Mouse (Mus musculus) gastrocnemius, postnatal 36 days (tissue): Measurements from ENCODE around the gene Slc25a45. TPM values are rescaled to one million over a fixed set of nuclear protein-coding genes. Genes with fewer than 3 reads are reported as not detected.

Experiments used
- DNase-seq, 2 experiments: peaks; one replicate each; pipeline ENCODE4 v3.0.0; 2022
- intact Hi-C: fragments of 180-260 bp; cut with DNase I; formaldehyde crosslinking; loops from one replicate; pipeline ENCODE4 v1.15.1; 2025
- total RNA-seq, 2 experiments: library from RNA; stranded (reverse); gene quantifications; 2 replicates each; pipeline ENCODE4 v1.2.3; 2021

The Slc25a45 gene
- total RNA-seq, 2 experiments from 2014 or later = 0.99 to 1.0 TPM

- intact Hi-C loops = no loop called here
- peak in 1 of 2 experiments; percentile 15 for DNase-seq
These were observed 37.3 kb upstream of the Slc25a45 start for GRCm38 (mm10) chr19:5840086-5840889.

- DNase-seq = no peak
- intact Hi-C loops = no loop called here
These were observed 36.7 kb upstream of the Slc25a45 start for GRCm38 (mm10) chr19:5840890-5841388.

GRCm38 (mm10) chr19:5841389-5841946, 36.1 kb upstream of the Slc25a45 start:
- DNase-seq = no peak
- intact Hi-C loops = no loop called here

GRCm38 (mm10) chr19:5841999-5842784, 35.4 kb upstream of the Slc25a45 start:
- intact Hi-C loops = no loop called here
- DNase-seq = no peak

GRCm38 (mm10) chr19:5842785-5843730, 34.5 kb upstream of the Slc25a45 start:
- intact Hi-C loops = no loop called here
- DNase-seq = peak in 1 of 2 experiments; percentile 44

GRCm38 (mm10) chr19:5843781-5844691, 33.6 kb upstream of the Slc25a45 start:
- peak in 1 of 2 experiments; percentile 45 for DNase-seq
- intact Hi-C loops = loop anchor here (2.0 kb wide), 1 partner anchor 41 kb away; no protein-coding TSS in a partner anchor

GRCm38 (mm10) chr19:5844831-5845318, 32.7 kb upstream of the Slc25a45 start:
- DNase-seq = no peak
- intact Hi-C loops = loop anchor here (2.0 kb wide), 1 partner anchor 42 kb away; no protein-coding TSS in a partner anchor

GRCm38 (mm10) chr19:5845319-5846135, 32.1 kb upstream of the Slc25a45 start:
- intact Hi-C loops = loop anchor here (2.0 kb wide), 1 partner anchor 43 kb away; no protein-coding TSS in a partner anchor
- DNase-seq = peak; percentile 95 to 96

GRCm38 (mm10) chr19:5846154-5846553, 31.5 kb upstream of the Slc25a45 start:
- peak in 1 of 2 experiments; percentile 55 for DNase-seq
- intact Hi-C loops = no loop called here

GRCm38 (mm10) chr19:5846557-5847305, 30.9 kb upstream of the Slc25a45 start:
- DNase-seq = peak; percentile 71 to 81
- intact Hi-C loops = no loop called here

- DNase-seq = no peak
- intact Hi-C loops = no loop called here
These were observed 30.3 kb upstream of the Slc25a45 start for GRCm38 (mm10) chr19:5847306-5847796.

- DNase-seq = peak in 1 of 2 experiments; percentile 75
- intact Hi-C loops = no loop called here
These were observed 29.4 kb upstream of the Slc25a45 start for GRCm38 (mm10) chr19:5848032-5848825.

GRCm38 (mm10) chr19:5848826-5849672, 28.6 kb upstream of the Slc25a45 start:
- DNase-seq = peak; percentile 40 to 61
- intact Hi-C loops = no loop called here

GRCm38 (mm10) chr19:5849843-5850527, 27.6 kb upstream of the Slc25a45 start:
- peak; percentile 96 for DNase-seq
- intact Hi-C loops = loop anchor here (2.0 kb wide), 1 partner anchor 57 kb away; no protein-coding TSS in a partner anchor
